Mouse (Mus musculus) stomach, postnatal 0 days (tissue): ENCODE measurements around the gene Gpr174. TPM values are rescaled to one million over a fixed set of nuclear protein-coding genes. Genes with fewer than 3 reads are reported as not detected.

ENCODE experiments used
- ATAC-seq: fragments of 200-750 bp; cut with Nextera tagmentation; 2 replicates; pipeline ENCODE4 v1.8.0; 2017; ENCODE audit not compliant: low FRiP score, low TSS enrichment
- DNase-seq: peaks from one replicate; pipeline ENCODE4 v3.0.0-alpha.2; 2016; ENCODE audit warnings: low spot score
- H3K27ac ChIP-seq: fragments of 300-500 bp; sonication (generic); replicated peaks from 2 replicates; pipeline ENCODE4 v1.5.1; 2014; ENCODE audit warnings: mild to moderate bottlenecking, control low read depth
- H3K27me3 ChIP-seq: fragments of 300-500 bp; sonication (generic); 2 replicates; pipeline ENCODE4 v1.6.1; 2014; ENCODE audit warnings: low read length; ENCODE audit not compliant: control insufficient read depth, insufficient read depth
- H3K36me3 ChIP-seq: fragments of 300-500 bp; sonication (generic); 2 replicates; pipeline ENCODE4 v1.6.1; 2014; ENCODE audit warnings: low read length, mixed read lengths; ENCODE audit not compliant: control insufficient read depth, insufficient read depth
- H3K4me1 ChIP-seq: fragments of 300-500 bp; sonication (generic); replicated peaks from 2 replicates; pipeline ENCODE4 v1.6.1; 2014; ENCODE audit warnings: antibody characterized with exemption; ENCODE audit not compliant: control insufficient read depth, insufficient read depth
- H3K4me2 ChIP-seq: fragments of 300-500 bp; sonication (generic); replicated peaks from 2 replicates; pipeline ENCODE4 v1.6.1; 2014; ENCODE audit warnings: low read depth, mild to moderate bottlenecking, control low read depth, moderate library complexity
- H3K4me3 ChIP-seq: fragments of 300-500 bp; sonication (generic); 2 replicates; pipeline ENCODE4 v1.5.1; 2014; ENCODE audit warnings: low read depth, low read length, control low read depth
- H3K9ac ChIP-seq: fragments of 300-500 bp; sonication (generic); 2 replicates; pipeline ENCODE4 v1.6.1; 2014; ENCODE audit warnings: mild to moderate bottlenecking, low read length, control low read depth, mixed read lengths
- H3K9me3 ChIP-seq: fragments of 300-500 bp; sonication (generic); 2 replicates; pipeline ENCODE4 v1.6.1; 2016; ENCODE audit warnings: low read length; ENCODE audit not compliant: control insufficient read depth
- CTCF ChIP-seq: IDR thresholded peaks from 2 replicates; pipeline ENCODE4 v1.5.1; 2016; ENCODE audit warnings: antibody characterized with exemption, low read depth, mild to moderate bottlenecking, moderate library complexity
- EP300 ChIP-seq: optimal IDR thresholded peaks from 2 replicates; pipeline ENCODE3; 2016; ENCODE audit warnings: antibody characterized with exemption
- WGBS: fragments of 180-500 bp; shearing (Covaris S2); extraction: QIAGEN DNeasy Blood & Tissue Kit; methylation state at CpG from one replicate; pipeline ENCODE4 v1.1.7; 2014; 5-methylcytosine and 5-hydroxymethylcytosine counted together
- polyA plus RNA-seq: library from polyadenylated mRNA; unstranded; fragments of >200 nt; fragmentation: Nextera tagmentation; extraction: Ambion mirVana; gene quantifications from 2 replicates; pipeline ENCODE4 v1.2.1, GENCODE M21; 2015

Gene Gpr174
- polyA plus RNA-seq: 0.08 and 0.19 TPM in 2 replicates

- Histone ChIP-seq H3K36me3 (no peaks in the 10 kb centered on the region), H3K9me3 (no peaks in the 10 kb centered on the region), H3K4me1 (no peaks in the 10 kb centered on the region), H3K27ac (no peak within 1 kb of the TSS), H3K4me2 (no peak within 1 kb of the TSS), H3K4me3 (no peak within 1 kb of the TSS), H3K27me3 (no peaks in the 10 kb centered on the region), H3K9ac (no peak within 1 kb of the TSS)
- DNase-seq: no peak
- ATAC-seq: no peak
- 59% methylated on average over 2 of the region's 2 CpGs for WGBS
- no peak for TF ChIP-seq EP300
- TF ChIP-seq CTCF: no peak
These were observed at the start of gene Gpr174 for GRCm38 (mm10) chrX:107255486-107256227. TSS of gene Gpr174 (plus strand) at chrX:107255878.

DNA sequence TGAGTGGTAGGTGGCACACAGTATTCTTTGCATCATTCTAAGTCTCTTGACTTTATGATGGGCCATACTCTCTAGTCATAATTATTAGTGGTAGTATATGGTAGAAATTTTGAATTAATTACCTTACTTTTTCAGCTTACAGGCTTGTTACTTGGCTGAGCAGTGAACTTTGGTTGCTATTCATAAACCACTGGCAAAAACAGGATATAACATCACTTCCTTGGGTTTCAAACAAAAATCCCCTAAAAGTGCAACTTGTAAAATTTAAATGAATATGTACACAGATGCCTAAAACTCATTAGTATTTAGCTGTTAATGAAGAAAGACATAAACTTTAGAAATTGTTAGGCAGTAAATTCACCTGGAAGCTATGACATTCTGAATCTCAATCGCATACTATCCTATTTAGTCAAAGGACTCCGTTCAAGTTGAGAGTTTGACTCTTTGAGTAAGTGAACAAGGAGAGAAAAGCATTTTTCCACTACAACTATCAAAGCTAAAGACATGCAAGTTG, 38.0 kb upstream of the Gpr174 start:
- Histone ChIP-seq H3K4me1 (no peaks in the 10 kb centered on the region), H3K9ac (no peak overlapping the region), H3K36me3 (no peaks in the 10 kb centered on the region), H3K4me3 (no peak overlapping the region), H3K9me3 (no peaks in the 10 kb centered on the region), H3K27ac (no peak overlapping the region), H3K27me3 (no peaks in the 10 kb centered on the region), H3K4me2 (no peak overlapping the region)
- TF ChIP-seq EP300 (no peak), CTCF (no peak)
- DNase-seq (no peak), ATAC-seq (no peak)
- 84% methylated on average over 2 of the region's 2 CpGs for WGBS

GRCm38 (mm10) chrX:107224846-107225245, 30.8 kb upstream of the Gpr174 start:
- DNase-seq: no peak
- Histone ChIP-seq H3K9me3 (no peaks in the 10 kb centered on the region), H3K27me3 (no peaks in the 10 kb centered on the region), H3K4me1 (no peaks in the 10 kb centered on the region), H3K9ac (no peak overlapping the region), H3K4me2 (no peak overlapping the region), H3K27ac (no peak overlapping the region), H3K4me3 (no peak overlapping the region), H3K36me3 (no peaks in the 10 kb centered on the region)
- 78% methylated on average over 1 of the region's 1 CpGs for WGBS
- ATAC-seq: no peak
- TF ChIP-seq EP300 (no peak), CTCF (no peak)

DNA sequence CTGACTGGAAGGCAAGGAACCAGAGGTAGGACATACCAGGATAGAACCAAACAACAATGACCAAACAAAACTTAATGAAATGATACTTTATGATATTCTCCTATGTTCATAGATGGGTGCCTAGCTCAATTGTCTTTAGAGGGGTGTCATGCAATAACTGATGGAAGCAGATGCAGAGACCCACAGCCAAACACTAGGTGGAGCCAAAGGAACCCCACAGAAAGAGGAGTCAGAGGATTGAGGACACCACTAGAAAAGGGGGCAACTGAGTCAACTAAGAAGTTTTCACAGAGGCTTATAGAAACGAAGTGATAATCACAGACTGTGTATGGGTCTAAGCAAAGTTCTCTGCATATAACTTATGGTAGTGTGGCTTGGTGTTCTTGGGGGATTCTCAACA, 24.5 kb upstream of the Gpr174 start:
- Histone ChIP-seq H3K9ac (no peak overlapping the region), H3K4me2 (no peak overlapping the region), H3K4me3 (no peak overlapping the region), H3K27me3 (no peaks in the 10 kb centered on the region), H3K4me1 (no peaks in the 10 kb centered on the region), H3K27ac (no peak overlapping the region), H3K36me3 (no peaks in the 10 kb centered on the region), H3K9me3 (no peaks in the 10 kb centered on the region)
- DNase-seq (no peak), ATAC-seq (no peak)
- TF ChIP-seq EP300: no peak
- no peak for TF ChIP-seq CTCF
- 57% methylated on average over 1 of the region's 1 CpGs for WGBS

DNA sequence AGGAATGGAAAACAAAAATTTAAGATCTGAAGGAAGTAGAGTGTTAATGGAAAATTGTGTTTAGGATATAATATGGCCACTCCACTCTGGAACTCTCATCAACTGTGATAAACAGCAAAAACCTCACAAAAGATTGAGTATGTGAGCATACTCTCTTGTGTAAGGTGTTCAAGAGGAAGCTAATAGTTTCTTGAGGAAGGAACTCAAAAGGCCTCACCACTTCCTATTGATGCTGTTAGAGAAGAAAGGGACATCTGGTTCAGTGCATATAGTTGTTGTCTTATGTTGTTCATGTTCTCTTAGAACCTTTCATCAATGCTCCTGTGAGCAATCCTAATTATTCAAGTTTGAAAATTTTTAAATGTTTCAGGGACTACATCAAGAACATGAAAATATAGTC, 21.0 kb upstream of the Gpr174 start:
- no peak overlapping the region for H3K27ac ChIP-seq
- H3K4me1 ChIP-seq: no peaks in the 10 kb centered on the region
- no peak overlapping the region for H3K4me3 ChIP-seq
- DNase-seq (no peak), ATAC-seq (no peak)
- TF ChIP-seq CTCF: no peak
- TF ChIP-seq EP300: no peak
- no peaks in the 10 kb centered on the region for H3K27me3 ChIP-seq
- no peak overlapping the region for H3K4me2 ChIP-seq
- no peak overlapping the region for H3K9ac ChIP-seq
- no peaks in the 10 kb centered on the region for H3K9me3 ChIP-seq
- no peaks in the 10 kb centered on the region for H3K36me3 ChIP-seq

- no peak overlapping the region for H3K4me3 ChIP-seq
- H3K9ac ChIP-seq: no peak overlapping the region
- WGBS: 88% methylated on average over 1 of the region's 1 CpGs
- no peak for ATAC-seq
- H3K27me3 ChIP-seq: no peaks in the 10 kb centered on the region
- H3K36me3 ChIP-seq: no peaks in the 10 kb centered on the region
- no peak for DNase-seq
- no peak for TF ChIP-seq CTCF
- no peak for TF ChIP-seq EP300
- H3K4me2 ChIP-seq: no peak overlapping the region
- no peaks in the 10 kb centered on the region for H3K4me1 ChIP-seq
- no peaks in the 10 kb centered on the region for H3K9me3 ChIP-seq
- no peak overlapping the region for H3K27ac ChIP-seq
These were observed 19.2 kb upstream of the Gpr174 start for GRCm38 (mm10) chrX:107236461-107236860.
